Mouse (Mus musculus) forebrain, embryonic 13.5 days (tissue): ENCODE measurements around the gene Thbs3. TPM values are rescaled to one million over a fixed set of nuclear protein-coding genes. Genes with fewer than 3 reads are reported as not detected.

ENCODE experiments used
- ATAC-seq: fragments of 200-750 bp; cut with Nextera tagmentation; 2 replicates; pipeline ENCODE4 v1.8.0; 2017
- H3K27ac ChIP-seq: fragments of 300-500 bp; sonication (generic); 2 replicates; pipeline ENCODE4 v1.5.1; 2015; ENCODE audit warnings: inconsistent platforms, mild to moderate bottlenecking, moderate library complexity
- H3K27me3 ChIP-seq: fragments of 300-500 bp; sonication (generic); 2 replicates; pipeline ENCODE4 v1.6.1; 2015; ENCODE audit warnings: mild to moderate bottlenecking, inconsistent platforms
- H3K36me3 ChIP-seq: fragments of 300-500 bp; sonication (generic); 2 replicates; pipeline ENCODE4 v1.6.1; 2015; ENCODE audit warnings: mild to moderate bottlenecking, inconsistent platforms; ENCODE audit not compliant: poor library complexity, severe bottlenecking
- H3K4me1 ChIP-seq: fragments of 300-500 bp; sonication (generic); 2 replicates; pipeline ENCODE4 v1.6.1; 2015; ENCODE audit warnings: inconsistent platforms
- H3K4me2 ChIP-seq: fragments of 300-500 bp; sonication (generic); 2 replicates; pipeline ENCODE4 v1.6.1; 2015; ENCODE audit warnings: inconsistent platforms, mild to moderate bottlenecking, moderate library complexity
- H3K4me3 ChIP-seq: fragments of 300-500 bp; sonication (generic); 2 replicates; pipeline ENCODE4 v1.5.1; 2015; ENCODE audit warnings: mild to moderate bottlenecking, inconsistent platforms
- H3K9ac ChIP-seq: fragments of 300-500 bp; sonication (generic); 2 replicates; pipeline ENCODE4 v1.6.1; 2015; ENCODE audit warnings: mild to moderate bottlenecking, inconsistent platforms
- H3K9me3 ChIP-seq: fragments of 300-500 bp; sonication (generic); replicated peaks from 2 replicates; pipeline ENCODE4 v1.6.1; 2016; ENCODE audit warnings: inconsistent platforms
- WGBS: fragments of 180-500 bp; shearing (Covaris S2); methylation state at CpG from one replicate; pipeline ENCODE4 v1.1.7; 2015; 5-methylcytosine and 5-hydroxymethylcytosine counted together
- polyA plus RNA-seq: library from polyadenylated mRNA; unstranded; fragments of >200 nt; fragmentation: Nextera tagmentation; extraction: Ambion mirVana; gene quantifications from 2 replicates; pipeline ENCODE4 v1.2.1, GENCODE M21; 2015

The Thbs3 gene
- polyA plus RNA-seq, 1 experiment from 2014 or later = 79.2 TPM

DNA sequence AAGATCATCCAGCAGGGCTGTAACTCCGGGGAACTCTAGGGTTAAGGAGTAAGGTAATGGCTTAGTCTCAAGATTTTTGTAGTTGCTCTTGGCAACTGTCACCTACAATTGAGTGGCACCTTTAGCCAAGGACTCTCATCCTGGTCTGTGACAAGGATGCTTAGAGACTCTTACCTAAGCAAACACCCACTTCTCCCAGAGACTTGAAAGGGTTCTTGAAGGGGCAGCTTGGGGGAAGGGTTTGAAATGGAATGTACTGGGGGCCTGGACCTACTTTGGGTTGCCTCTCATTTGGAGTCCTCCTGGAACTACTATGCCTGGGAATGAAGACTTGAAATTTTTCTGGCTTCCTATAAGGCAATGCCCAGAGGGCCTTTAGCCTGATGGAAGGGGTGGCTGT lies 3.3 kb downstream of the Thbs3 start:
- Histone ChIP-seq H3K27me3 (no peaks in the 10 kb centered on the region), H3K36me3 (peaks cover 40% of the 10 kb centered on the region), H3K4me1 (peaks cover 68% of the 10 kb centered on the region), H3K9ac (peak overlapping the region; percentile 43; the same call in 1 of the 2 replicates), H3K4me3 (no peak overlapping the region), H3K27ac (0 out of 2 replicates have a peak overlapping the region, but pooled peaks have one; percentile 1), H3K9me3 (no peaks in the 10 kb centered on the region), H3K4me2 (no peak overlapping the region)
- no peak for ATAC-seq
- WGBS = 70% methylated on average over 1 of the region's 1 CpGs

DNA sequence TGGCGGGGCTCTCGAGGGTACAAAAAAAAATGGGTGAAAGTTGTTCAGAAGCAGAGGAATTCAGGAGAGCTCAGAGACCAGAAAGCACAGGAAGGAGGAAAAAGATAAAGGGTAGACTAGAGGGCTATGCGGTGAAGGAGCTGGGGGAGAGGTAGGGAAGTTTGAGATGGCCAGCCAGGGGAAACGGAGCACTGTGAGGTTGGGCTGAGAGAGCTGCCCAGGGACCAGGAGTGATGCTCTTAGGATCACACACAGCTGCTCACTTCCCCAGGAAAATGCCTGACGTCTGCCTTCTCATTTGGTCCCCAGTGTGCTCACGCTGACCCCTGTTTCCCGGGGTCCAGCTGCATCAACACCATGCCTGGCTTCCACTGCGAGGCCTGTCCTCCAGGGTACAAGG lies 4.6 kb downstream of the Thbs3 start:
- H3K9me3 ChIP-seq = no peaks in the 10 kb centered on the region
- H3K4me3 ChIP-seq = no peak overlapping the region
- H3K9ac ChIP-seq = peak overlapping the region; percentile 26; the same call in 1 of the 2 replicates
- H3K36me3 ChIP-seq = peaks cover 53% of the 10 kb centered on the region
- H3K27ac ChIP-seq = peak overlapping the region; percentile 16
- H3K4me1 ChIP-seq = peaks cover 79% of the 10 kb centered on the region
- no peaks in the 10 kb centered on the region for H3K27me3 ChIP-seq
- ATAC-seq = no peak
- WGBS = 59% methylated on average over 8 of the region's 8 CpGs
- H3K4me2 ChIP-seq = no peak overlapping the region

DNA sequence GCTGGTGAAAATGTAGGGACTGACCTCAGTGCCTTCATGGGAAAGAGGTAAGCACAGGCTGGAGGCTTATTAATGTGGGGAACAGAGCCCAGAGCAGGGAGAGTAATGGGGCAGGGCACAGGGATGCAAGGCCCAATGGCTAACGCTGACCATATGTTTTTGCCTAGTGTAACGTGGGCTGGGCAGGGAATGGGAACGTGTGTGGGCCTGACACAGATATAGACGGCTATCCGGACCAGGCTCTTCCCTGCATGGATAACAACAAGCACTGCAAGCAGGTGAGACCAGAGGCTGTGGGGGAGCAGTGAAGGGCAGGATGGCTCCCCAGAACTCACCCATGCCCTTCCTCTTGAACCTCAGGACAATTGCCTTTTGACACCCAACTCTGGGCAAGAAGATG lies 6.2 kb downstream of the Thbs3 start:
- Histone ChIP-seq H3K9me3 (no peaks in the 10 kb centered on the region), H3K27me3 (no peaks in the 10 kb centered on the region), H3K9ac (no peak overlapping the region), H3K4me2 (peak overlapping the region; percentile 5; the same call in 1 of the 2 replicates), H3K4me3 (no peak overlapping the region), H3K36me3 (peaks cover 60% of the 10 kb centered on the region), H3K4me1 (peaks cover 79% of the 10 kb centered on the region), H3K27ac (peak overlapping the region; percentile 57)
- ATAC-seq = no peak
- 65% methylated on average over 5 of the region's 5 CpGs for WGBS

DNA sequence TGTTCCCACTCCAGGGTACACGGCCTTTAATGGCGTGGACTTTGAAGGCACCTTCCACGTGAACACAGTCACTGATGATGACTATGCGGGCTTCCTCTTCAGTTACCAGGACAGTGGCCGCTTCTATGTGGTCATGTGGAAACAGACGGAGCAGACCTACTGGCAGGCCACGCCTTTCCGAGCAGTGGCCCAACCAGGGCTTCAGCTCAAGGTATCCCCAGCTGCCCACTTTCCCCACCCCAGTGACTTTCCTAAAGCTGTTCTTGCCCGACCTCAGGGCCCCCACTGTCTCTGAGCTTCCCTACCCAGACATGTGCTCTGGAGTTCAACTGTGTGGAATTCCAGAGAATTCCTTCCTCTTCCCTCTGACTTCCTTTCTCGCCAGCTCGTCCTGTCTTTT lies 9.8 kb downstream of the Thbs3 start:
- Histone ChIP-seq H3K9ac (peak overlapping the region; percentile 87), H3K4me2 (peak overlapping the region; percentile 77), H3K4me3 (peak overlapping the region; percentile 70), H3K36me3 (peaks cover 46% of the 10 kb centered on the region), H3K27ac (peak overlapping the region; percentile 95), H3K4me1 (peaks cover 78% of the 10 kb centered on the region), H3K9me3 (no peaks in the 10 kb centered on the region), H3K27me3 (no peaks in the 10 kb centered on the region)
- ATAC-seq = no peak
- WGBS = 23% methylated on average over 11 of the region's 11 CpGs

DNA sequence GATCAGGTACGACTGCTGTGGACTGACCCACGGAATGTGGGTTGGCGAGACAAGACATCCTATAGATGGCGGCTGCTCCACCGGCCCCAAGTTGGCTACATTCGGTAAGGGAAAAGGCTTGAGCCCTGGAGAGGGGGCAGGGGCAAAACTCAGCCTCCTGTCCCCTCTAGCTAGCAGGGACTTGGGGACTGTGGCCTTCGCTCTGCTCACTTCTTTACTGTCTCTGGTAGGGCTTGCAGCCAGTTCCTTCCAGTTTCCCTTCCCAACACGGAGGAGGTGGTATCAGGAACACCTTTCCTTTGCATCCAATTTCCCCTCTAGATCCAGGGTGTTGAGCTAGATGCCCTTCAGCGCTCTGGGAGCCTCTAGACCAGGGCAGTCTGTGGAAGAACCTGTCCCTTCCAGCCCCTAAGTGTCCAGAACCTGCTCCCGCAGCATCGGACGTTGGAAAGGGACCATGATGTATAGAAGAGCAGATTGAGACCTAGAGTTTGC lies 10.4 kb downstream of the Thbs3 start:
- Histone ChIP-seq H3K4me1 (peaks cover 74% of the 10 kb centered on the region), H3K36me3 (peaks cover 42% of the 10 kb centered on the region), H3K4me3 (peak overlapping the region; percentile 70), H3K9ac (peak overlapping the region; percentile 87), H3K27me3 (no peaks in the 10 kb centered on the region), H3K9me3 (no peaks in the 10 kb centered on the region), H3K27ac (peak overlapping the region; percentile 95), H3K4me2 (peak overlapping the region; percentile 77)
- ATAC-seq = no peak
- 4% methylated on average over 12 of the region's 12 CpGs for WGBS

DNA sequence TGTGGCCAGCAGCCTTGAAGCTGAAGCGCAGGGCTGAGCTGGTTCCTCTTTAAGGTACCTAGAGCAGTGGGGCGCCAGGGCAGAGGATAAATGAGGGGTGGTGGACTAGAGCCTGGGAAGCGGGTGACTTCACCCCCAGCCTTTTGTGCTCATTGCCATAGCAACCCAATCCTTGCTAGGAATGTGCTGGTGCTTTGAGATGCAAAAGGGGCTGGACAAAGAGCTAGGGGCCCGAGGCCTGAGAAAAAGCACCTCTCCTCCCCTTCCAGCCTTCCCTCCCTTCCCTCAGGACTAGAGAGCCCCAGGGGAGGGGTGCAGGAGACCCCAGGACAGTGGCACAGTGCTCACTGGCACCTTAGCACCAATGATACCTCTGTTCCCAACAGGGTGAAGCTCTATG lies 10.9 kb downstream of the Thbs3 start:
- Histone ChIP-seq H3K4me2 (peak overlapping the region; percentile 77), H3K4me3 (peak overlapping the region; percentile 70), H3K9ac (peak overlapping the region; percentile 87), H3K27ac (peak overlapping the region; percentile 95), H3K9me3 (no peaks in the 10 kb centered on the region), H3K36me3 (peaks cover 40% of the 10 kb centered on the region), H3K27me3 (no peaks in the 10 kb centered on the region), H3K4me1 (peaks cover 72% of the 10 kb centered on the region)
- 0% methylated on average over 4 of the region's 4 CpGs for WGBS
- peak; percentile 69 for ATAC-seq

DNA sequence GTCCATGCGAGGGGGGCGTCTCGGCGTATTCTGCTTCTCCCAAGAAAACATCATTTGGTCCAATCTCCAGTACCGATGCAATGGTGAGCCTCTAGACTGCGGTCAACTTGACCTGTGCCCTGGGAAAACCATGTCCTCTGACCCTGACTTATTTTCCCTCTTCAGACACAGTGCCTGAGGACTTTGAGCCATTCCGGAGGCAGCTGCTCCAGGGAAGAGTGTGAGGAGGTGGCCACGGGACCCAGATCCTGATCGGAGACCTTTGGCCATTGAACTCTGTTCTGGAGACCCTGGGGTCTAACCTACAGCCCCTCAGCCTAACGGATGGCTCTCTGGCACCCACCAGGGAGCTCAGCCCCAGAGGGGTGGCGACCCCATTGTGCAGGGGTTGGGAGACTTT lies 11.4 kb downstream of the Thbs3 start:
- peak overlapping the region; percentile 95 for H3K27ac ChIP-seq
- 2% methylated on average over 11 of the region's 11 CpGs for WGBS
- no peaks in the 10 kb centered on the region for H3K9me3 ChIP-seq
- peaks cover 35% of the 10 kb centered on the region for H3K36me3 ChIP-seq
- peaks cover 68% of the 10 kb centered on the region for H3K4me1 ChIP-seq
- H3K27me3 ChIP-seq = no peaks in the 10 kb centered on the region
- no peak for ATAC-seq
- H3K9ac ChIP-seq = peak overlapping the region; percentile 87
- H3K4me2 ChIP-seq = peak overlapping the region; percentile 77
- peak overlapping the region; percentile 70 for H3K4me3 ChIP-seq

DNA sequence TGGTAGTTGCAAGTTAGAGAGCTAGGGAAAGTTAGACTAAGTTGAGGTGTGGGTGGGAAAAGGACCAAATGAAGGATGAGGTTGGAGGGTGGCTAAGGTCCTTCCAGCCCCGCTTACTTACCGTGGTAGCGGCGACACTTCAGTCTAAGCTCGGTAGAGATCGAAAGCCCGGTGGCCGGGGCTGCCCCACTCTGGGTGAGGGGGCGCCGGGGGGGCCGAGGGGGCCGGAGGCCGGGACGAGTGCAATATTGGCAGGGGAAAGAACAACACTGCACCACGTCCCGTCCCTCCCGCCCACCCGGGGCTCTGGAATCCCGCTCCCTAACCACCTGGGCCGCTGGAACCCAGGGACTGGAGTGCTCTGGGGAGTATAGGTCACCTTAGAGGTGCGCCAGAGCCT lies 11.9 kb downstream of the Thbs3 start, which contains the start of gene Mtx1:
TSS of gene Mtx1 (minus strand) at position 189 of the 400 bp plus-strand sequence.
- Histone ChIP-seq H3K9ac (peak within 1 kb of the TSS; percentile 87), H3K4me3 (peak within 1 kb of the TSS; percentile 70), H3K36me3 (peaks cover 31% of the 10 kb centered on the region), H3K9me3 (no peaks in the 10 kb centered on the region), H3K27ac (peak within 1 kb of the TSS; percentile 95), H3K4me2 (peak within 1 kb of the TSS; percentile 77), H3K4me1 (peaks cover 67% of the 10 kb centered on the region), H3K27me3 (no peaks in the 10 kb centered on the region)
- WGBS = under 1% methylated on average over 21 of the region's 21 CpGs
- ATAC-seq = no peak; the same call in 1 of the 2 replicates

DNA sequence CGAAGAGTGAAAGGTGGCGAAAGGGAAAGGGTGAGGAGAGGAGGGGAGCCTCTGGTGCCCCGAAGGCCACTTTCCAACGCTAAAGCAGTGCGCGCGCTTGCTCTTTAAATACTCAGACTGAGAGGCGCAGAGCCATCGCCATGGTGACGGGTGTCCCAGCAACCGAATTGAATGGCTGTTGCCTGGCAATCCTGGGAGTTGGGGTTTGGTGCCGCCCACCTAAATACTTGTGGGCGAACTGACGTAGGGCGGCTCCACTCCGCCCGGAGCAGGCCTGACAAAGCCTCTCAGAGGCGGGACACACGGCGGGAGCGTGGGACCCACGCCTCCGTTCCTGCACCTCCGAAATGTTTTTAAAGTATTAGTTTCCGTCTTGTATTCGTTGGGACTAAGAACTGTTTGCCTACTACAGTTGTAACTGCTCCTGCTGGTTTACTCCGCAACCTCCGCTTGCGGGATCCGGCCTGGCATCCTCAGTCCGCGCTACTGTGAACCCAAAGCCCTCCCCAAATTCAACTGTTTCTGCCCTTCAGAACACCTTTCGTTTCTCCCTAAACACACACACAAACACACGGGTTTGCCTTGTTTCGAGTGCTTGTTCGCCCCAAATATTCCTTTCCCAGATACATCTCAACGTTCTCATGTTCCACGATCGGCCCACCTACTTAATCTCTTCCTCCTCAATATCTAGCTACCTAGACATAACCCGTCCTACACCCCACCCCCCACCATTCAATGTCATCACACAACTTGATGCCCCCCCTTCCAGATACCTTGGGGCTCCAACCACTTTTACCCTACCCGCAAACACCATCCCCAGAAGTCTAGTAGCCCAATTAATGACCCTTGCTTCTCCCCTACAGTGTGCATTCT lies 12.6 kb downstream of the Thbs3 start:
- H3K4me2 ChIP-seq = peak overlapping the region; percentile 77
- peak; percentile 89 for ATAC-seq
- no peaks in the 10 kb centered on the region for H3K27me3 ChIP-seq
- peak overlapping the region; percentile 87 for H3K9ac ChIP-seq
- H3K4me1 ChIP-seq = peaks cover 68% of the 10 kb centered on the region
- WGBS = under 1% methylated on average over 41 of the region's 41 CpGs
- peak overlapping the region; percentile 70 for H3K4me3 ChIP-seq
- no peaks in the 10 kb centered on the region for H3K9me3 ChIP-seq
- peaks cover 27% of the 10 kb centered on the region for H3K36me3 ChIP-seq
- peak overlapping the region; percentile 95 for H3K27ac ChIP-seq

DNA sequence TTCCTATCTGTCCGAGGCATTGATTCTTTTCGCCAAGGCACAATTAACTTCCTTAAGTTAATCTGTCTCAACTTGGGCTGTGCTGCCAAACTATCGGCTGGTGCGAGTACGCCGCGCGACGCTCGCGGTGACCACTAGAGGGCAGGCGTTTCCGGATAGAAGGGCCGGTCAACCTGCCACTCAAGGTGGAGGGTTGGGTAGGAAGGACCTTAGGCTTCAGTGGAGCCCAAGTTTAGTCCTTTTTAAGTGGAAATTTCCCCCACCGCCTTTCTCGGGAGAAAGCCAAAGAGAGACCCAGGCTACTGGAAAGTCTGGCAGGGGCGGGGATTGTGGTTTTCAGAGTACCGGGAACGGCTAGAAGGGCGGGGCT lies 13.2 kb downstream of the Thbs3 start:
- Histone ChIP-seq H3K9ac (peak overlapping the region; percentile 87), H3K36me3 (peaks cover 24% of the 10 kb centered on the region), H3K27ac (peak overlapping the region; percentile 95), H3K9me3 (no peaks in the 10 kb centered on the region), H3K4me1 (peaks cover 62% of the 10 kb centered on the region), H3K4me2 (peak overlapping the region; percentile 77), H3K27me3 (no peaks in the 10 kb centered on the region), H3K4me3 (peak overlapping the region; percentile 70)
- ATAC-seq = peak; percentile 33
- under 1% methylated on average over 20 of the region's 20 CpGs for WGBS

DNA sequence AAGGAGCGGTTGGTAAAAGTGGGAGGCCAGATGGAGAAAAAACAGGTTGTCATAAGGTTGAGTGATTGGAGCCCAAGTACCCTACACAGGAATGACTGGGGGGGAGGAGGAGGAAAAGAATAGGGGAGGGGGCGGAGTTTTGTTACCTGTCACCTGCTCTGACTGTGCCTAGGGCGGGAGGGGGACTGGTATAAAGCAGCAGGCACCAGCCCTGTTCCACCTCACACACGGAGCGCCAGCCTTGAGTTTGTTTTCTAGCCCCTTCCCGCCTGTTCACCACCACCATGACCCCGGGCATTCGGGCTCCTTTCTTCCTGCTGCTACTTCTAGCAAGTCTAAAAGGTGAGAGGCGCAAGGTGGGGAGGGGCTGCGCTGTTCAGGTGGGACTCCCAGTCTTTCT lies 13.9 kb downstream of the Thbs3 start, which contains the start of gene Muc1:
TSS of gene Muc1 (plus strand) at position 222 of the 400 bp plus-strand sequence.
- peak within 1 kb of the TSS; percentile 87 for H3K9ac ChIP-seq
- peak within 1 kb of the TSS; percentile 95 for H3K27ac ChIP-seq
- no peaks in the 10 kb centered on the region for H3K27me3 ChIP-seq
- ATAC-seq = no peak
- H3K4me2 ChIP-seq = peak within 1 kb of the TSS; percentile 77
- H3K4me3 ChIP-seq = peak within 1 kb of the TSS; percentile 70
- peaks cover 24% of the 10 kb centered on the region for H3K36me3 ChIP-seq
- peaks cover 55% of the 10 kb centered on the region for H3K4me1 ChIP-seq
- H3K9me3 ChIP-seq = no peaks in the 10 kb centered on the region
- 28% methylated on average over 10 of the region's 10 CpGs for WGBS

DNA sequence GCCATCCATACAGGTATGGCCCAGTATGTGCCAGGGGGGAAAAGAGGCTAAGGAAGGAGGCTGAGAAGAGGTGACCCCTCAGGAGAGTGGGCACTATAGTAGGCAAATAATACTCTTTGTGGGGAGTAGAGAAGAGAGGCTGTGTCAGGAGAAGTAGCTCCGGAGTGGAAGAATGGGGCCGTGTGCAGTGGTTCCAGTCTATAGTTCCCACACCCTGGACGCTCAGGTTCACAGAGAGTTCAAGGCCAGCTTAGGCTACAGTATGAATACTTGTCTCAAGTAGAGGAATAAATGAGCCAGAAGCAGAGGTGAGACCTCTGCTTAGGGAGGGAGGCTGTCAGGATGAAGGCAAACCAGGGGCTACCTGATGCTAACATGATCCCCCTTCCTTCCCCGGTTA lies 14.3 kb downstream of the Thbs3 start:
- H3K4me1 ChIP-seq = peaks cover 51% of the 10 kb centered on the region
- WGBS = 43% methylated on average over 4 of the region's 4 CpGs
- no peak overlapping the region for H3K4me2 ChIP-seq

More for the DNA sequence above, 14.3 kb downstream of the Thbs3 start:
- H3K9me3 ChIP-seq = no peaks in the 10 kb centered on the region
- no peaks in the 10 kb centered on the region for H3K27me3 ChIP-seq
- H3K36me3 ChIP-seq = peaks cover 24% of the 10 kb centered on the region
- H3K9ac ChIP-seq = no peak overlapping the region
- ATAC-seq = no peak
- no peak overlapping the region for H3K27ac ChIP-seq
- 0 out of 2 replicates have a peak overlapping the region, but pooled peaks have one; percentile 70 for H3K4me3 ChIP-seq
